Mouse (Mus musculus) WW6 (cell line): ENCODE results near the gene Fscn2.
"Not testable (repeated sequence)": the region's sequence is repeated elsewhere in the genome, so short reads cannot be mapped to it uniquely, and the experiment has no call there.

Experiments
- DNase-seq: peaks from one replicate; pipeline ENCODE4 v3.0.0-alpha.2; 2013; ENCODE audit warnings: low read depth, low spot score

The Fscn2 gene

DNA sequence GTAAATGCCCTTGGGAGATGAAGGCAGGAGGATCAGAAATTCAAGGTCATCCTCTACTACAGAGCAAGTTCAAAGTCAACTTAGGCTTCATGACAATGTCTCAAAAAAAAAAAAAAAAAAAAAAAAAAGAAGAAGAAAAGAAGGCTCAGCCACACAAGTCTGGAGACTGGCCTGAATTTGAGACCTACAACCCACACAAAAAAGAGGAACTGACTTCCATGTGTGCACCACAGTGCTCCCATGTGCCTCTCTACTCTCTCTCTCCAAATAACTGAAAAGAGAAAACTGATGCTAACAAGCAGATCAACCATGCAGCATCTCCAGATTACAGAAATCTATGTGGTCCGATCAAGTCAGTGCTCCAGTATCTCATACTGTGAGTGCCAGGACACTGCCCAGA, 43.5 kb downstream of the Fscn2 start:
- DNase-seq: no peak

DNA sequence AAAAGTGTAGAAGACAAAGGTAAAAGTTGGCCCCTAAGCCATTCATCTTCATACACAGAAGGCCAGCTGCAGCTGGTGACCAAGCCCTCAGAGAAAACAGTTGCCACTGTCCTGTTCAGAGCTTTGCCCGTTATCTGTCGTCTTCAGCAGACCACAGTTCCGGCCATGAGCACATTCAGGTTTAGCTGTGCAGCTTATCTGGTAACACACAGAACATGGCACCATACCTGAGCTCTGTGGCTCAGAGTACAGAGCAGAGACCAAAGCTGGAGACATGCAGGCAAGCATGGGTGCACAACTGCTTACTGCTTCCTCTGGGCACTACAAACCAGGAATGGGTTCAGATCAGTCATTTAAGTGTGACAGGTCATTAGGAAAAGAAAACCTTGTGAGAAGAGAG, 44.5 kb downstream of the Fscn2 start:
- DNase-seq: no peak

GRCm38 (mm10) chr11:120406445-120406844, 45.1 kb downstream of the Fscn2 start:
- no peak for DNase-seq

DNA sequence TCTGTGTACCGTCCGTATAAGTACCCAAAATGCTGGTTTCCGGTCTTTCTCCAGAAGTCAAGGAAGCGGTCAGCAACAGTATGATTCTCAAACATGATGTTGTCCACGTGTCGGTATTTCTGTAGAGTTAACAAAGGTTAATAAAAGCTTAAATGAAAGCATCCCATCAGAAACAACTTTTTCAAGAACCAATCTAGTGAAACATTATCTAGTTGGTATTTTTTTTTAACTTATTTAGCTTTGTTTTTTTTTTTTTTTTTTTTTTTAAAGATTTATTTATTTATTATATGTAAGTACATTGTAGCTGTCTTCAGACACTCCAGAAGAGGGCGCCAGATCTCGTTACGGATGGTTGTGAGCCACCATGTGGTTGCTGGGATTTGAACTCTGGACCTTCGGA, 52.3 kb downstream of the Fscn2 start:
- not testable (repeated sequence) for DNase-seq
